Mouse (Mus musculus) brain, embryonic 14.5 days (tissue): ENCODE data around the gene Pappa2. TPM values are rescaled to one million over a fixed set of nuclear protein-coding genes. Genes with fewer than 3 reads are reported as not detected.

Experiments used
- DNase-seq: peaks from one replicate; pipeline ENCODE4 v3.0.0-alpha.2; 2011; ENCODE audit warnings: low read depth
- CTCF ChIP-seq: fragments of 200-500 bp; IDR thresholded peaks from 2 replicates; pipeline ENCODE4 v1.5.1; 2012; ENCODE audit warnings: inconsistent platforms, mild to moderate bottlenecking, moderate library complexity, borderline replicate concordance; ENCODE audit not compliant: insufficient read depth, insufficient read length; ENCODE audit errors: extremely low read depth
- POLR2A ChIP-seq: fragments of 200-500 bp; IDR thresholded peaks from 2 replicates; pipeline ENCODE4 v1.6.1; 2012; ENCODE audit warnings: mild to moderate bottlenecking, inconsistent platforms, borderline replicate concordance; ENCODE audit not compliant: poor library complexity, insufficient read depth, insufficient read length, severe bottlenecking; ENCODE audit errors: extremely low read depth
- polyA plus RNA-seq: library from polyadenylated mRNA; depleted of rRNA; stranded (reverse); fragments of >200 nt; gene quantifications from 2 replicates; pipeline ENCODE4 v1.2.3, GENCODE M21; 2012; rRNA removed

Gene Pappa2
- 1.1 and 1.8 TPM in 2 replicates for polyA plus RNA-seq

DNA sequence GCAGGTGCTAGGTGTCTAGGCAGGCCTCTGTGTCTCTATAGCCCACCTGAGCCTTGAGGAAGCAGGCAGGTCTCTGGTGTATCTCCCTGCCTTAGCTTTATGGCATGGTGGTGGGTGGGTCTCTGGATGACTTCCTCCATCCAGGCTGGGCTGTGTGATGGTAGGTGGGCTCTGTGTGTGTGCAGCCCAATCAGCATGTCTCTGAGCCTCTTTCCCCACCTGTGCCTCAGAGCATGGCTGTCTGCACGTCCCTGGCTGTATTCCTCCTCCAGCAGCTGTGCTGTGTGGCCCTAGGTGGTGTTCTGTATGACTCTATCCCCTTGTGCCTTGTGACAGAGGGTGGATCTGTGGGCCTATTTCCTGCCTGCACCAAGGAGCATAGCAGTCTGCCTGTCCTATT is at the start of gene Pappa2:
Gene Pappa2, minus strand, starts transcription at position 101 of the 400 bp plus-strand sequence.
- TF ChIP-seq CTCF (no peak), POLR2A (no peak)
- no peak for DNase-seq

- TF ChIP-seq CTCF (no peak), POLR2A (no peak)
- DNase-seq, result no peak
These were observed 48.8 kb upstream of the Pappa2 start for GRCm38 (mm10) chr1:159029106-159029505.

- TF ChIP-seq CTCF, result no peak
- no peak for TF ChIP-seq POLR2A
- DNase-seq, result peak; percentile 92
These were observed 34.8 kb upstream of the Pappa2 start for GRCm38 (mm10) chr1:159014940-159015660.

DNA sequence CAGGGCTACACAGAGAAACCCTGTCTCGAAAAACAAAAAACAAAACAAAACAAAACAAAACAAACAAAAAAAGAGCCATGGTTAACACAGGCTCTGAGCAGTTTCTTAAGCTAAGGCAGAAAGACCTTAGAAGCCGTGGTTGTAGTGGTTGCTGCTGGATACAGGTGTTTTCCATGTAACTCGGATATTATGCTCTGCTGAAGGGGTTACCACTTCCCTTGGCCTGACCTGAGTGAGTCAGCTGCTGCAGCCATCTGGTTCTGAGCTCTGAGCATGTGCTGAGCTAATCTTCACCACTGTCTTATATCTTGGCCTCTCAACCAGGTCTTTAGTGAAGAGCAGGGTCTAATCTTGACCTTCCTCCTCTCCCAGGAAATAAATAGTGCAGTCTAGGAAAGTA is 6.8 kb upstream of the Pappa2 start:
- no peak for DNase-seq
- TF ChIP-seq CTCF (no peak), POLR2A (no peak)

GRCm38 (mm10) chr1:158962340-158962739 is 17.9 kb downstream of the Pappa2 start:
- DNase-seq, result no peak
- TF ChIP-seq CTCF (no peak), POLR2A (no peak)

DNA sequence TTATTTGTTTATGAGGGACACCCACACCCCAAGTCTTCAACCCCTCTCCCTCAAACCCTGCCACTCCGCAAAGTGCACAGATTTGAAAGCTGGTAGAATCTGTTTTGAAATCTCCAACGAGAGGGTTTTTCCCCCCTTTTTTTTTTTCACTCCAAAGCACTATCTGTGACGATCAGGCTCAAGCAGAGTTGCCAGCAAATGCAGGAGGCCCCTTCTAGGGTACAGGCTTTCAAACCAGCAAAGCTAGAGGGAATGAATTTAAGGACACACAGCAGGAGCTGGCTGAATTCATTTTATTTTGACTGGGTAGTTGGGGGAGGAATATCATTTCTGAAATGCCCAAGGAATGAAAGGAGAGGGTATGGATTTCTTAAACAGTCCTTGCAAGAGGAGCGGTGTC is 19.3 kb downstream of the Pappa2 start:
- peak; percentile 77 for DNase-seq
- TF ChIP-seq CTCF (no peak), POLR2A (no peak)

GRCm38 (mm10) chr1:158960549-158960948 is 19.7 kb downstream of the Pappa2 start:
- no peak for TF ChIP-seq POLR2A
- no peak for TF ChIP-seq CTCF
- DNase-seq, result peak; percentile 76

- TF ChIP-seq CTCF (no peak), POLR2A (no peak)
- DNase-seq, result no peak
These were observed 23.9 kb downstream of the Pappa2 start for GRCm38 (mm10) chr1:158956361-158956760.

GRCm38 (mm10) chr1:158954785-158955184 is 25.5 kb downstream of the Pappa2 start:
- peak; percentile 77 for DNase-seq
- TF ChIP-seq POLR2A, result no peak
- TF ChIP-seq CTCF, result no peak

DNA sequence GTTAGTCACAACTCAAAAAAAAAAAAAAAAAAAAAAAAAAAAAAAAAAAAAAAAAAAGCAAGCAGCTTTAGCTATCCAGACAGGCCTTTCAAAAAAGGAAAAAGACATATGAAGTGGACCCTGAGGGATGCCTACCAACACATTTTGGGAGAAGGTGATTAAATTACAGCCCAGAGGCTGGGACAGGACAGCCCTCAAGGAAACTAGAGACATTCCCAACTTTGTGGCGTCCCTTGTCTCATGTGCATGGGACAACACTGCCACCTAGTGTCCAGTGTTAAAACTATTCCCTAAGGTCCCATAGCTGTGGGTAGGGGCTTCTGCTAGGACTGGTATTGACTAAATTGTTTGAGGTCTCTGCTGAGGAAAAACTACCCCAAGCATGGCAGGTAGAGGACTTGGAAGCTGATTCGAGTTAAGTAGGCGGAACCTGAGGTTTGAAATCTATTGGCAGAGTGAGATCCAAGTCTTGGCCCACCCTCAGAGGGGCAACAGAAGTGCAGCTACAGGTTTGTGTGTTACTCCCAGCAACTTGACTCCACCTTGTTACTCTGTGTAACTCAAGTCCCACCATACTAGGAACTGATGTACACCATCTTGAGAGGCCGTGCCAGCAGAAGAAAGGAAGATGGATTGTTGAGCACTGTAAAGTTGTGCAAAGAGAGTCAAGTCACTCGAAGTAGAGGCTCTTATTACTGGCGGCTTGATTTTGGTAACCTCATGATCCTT is 26.6 kb downstream of the Pappa2 start:
- TF ChIP-seq POLR2A (no peak), CTCF (peak; percentile 86; the same call in 1 of the 2 replicates)
- DNase-seq, result peak; percentile 88

DNA sequence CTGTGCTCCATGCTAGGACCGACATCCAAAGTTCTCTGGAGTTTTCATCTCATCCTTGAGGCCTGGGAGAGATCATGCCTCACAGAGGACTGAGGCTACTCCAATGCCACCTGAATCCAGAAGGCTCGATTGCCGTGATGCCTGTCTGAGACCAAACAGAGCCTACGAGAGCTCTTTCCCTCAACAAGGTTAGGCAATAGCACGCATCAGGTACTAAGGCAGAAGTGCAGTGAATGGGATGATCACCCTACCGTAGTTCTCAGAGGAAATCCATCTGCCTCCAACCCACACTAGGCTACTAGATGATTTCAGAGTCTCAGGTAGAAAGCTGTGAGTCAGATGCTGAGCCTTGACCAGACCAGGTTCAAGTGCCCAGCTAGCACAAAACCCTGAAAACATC is 31.2 kb downstream of the Pappa2 start:
- TF ChIP-seq CTCF, result no peak
- TF ChIP-seq POLR2A, result no peak
- no peak for DNase-seq
